Mouse (Mus musculus): Measurements from ENCODE around the gene Cib1.
A peak's percentile ranks its signal among the peaks of the same experiment; 100 is the strongest.

The Cib1 gene

DNA sequence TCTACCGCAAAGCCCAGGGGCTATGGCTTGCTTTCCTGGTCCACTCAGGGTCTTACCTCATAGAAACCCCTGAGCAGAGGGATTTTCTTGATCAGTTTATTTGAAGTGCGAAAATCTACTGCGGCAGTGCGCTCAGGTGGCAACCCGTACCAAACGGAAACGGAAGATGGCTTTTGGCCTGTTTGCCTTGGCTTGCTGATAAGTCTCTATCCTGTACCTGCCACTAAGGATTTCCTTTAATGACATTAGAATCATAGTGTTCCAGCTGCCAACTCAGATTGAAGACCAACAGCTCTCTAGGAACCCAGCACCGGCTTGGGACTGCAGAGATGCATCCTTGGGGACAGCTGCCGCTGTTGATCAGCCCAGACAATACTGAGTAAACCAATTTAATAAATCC, 1.2 kb upstream of the Cib1 start:
- DNase-seq (ENCODE audit: low spot score in 2 of 2) = no peak

DNA sequence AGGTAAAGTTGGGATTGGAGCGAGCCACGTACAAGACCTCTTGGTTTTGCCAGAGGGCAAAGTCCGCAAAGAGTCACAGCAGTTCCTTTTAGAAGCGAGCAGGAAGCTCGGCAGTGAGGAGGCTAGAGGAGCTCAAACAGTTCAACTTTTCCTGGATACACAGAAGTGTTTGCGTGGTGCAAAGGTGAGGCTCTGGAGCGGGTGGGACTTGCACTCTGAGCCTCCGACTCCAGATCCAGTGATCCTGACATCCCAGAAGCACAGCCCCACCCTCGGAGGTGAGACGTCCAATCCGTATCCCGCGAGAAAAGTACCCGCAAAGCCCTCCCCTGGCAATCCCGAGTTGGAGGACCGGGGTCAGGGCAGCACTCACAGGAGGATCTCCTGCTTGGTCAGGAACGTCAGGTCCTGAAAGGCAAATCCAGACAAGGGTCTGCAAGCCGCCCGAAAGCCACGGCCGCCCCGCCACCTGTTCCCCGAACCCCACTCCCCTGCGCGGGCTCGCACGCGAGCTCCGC, 583 bp downstream of the Cib1 start:
- DNase-seq (ENCODE audit: low spot score in 2 of 2) = peak in 1 of 2 experiments; percentile 20

DNA sequence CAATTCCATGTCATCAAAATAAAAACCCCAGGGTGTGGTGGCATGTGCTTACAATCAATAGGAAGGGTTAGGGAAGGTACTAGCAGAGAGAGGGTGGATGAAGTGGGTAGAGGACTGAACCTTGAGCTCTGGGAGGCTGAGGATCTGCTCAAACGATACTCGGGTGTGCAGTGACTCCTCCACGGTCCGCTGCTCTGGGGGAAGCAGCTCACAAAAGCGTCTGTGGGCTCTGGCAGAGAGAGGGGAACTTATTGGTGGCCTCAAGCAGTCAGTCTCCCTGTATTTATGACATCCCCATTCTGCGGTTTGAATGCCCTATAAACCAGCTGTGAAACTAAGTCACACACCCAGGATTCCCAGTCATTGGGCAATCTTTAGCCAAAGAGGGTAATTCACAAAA, 2.4 kb downstream of the Cib1 start:
- no peak for DNase-seq (ENCODE audit: low spot score in 2 of 2)

DNA sequence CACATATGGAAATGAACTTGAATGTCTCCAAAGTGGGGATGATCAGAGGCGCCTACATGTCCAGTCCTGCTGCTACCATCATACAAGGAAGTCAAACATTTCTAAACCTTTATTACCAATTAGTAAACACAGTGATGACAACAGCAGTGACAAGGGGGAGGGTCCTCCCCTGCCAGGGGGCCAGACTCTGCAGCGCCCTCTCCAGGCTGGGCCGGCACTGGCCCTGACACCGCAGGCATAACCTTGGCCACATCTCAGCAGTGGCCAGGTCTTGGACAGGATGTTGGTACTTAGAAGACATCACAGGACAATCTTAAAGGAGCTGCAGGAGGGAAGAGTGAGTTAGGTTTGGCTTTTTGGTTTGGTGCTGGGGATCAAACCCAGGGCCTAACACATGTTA, 5.5 kb downstream of the Cib1 start:
- no peak for DNase-seq (ENCODE audit: low spot score in 2 of 2)

DNA sequence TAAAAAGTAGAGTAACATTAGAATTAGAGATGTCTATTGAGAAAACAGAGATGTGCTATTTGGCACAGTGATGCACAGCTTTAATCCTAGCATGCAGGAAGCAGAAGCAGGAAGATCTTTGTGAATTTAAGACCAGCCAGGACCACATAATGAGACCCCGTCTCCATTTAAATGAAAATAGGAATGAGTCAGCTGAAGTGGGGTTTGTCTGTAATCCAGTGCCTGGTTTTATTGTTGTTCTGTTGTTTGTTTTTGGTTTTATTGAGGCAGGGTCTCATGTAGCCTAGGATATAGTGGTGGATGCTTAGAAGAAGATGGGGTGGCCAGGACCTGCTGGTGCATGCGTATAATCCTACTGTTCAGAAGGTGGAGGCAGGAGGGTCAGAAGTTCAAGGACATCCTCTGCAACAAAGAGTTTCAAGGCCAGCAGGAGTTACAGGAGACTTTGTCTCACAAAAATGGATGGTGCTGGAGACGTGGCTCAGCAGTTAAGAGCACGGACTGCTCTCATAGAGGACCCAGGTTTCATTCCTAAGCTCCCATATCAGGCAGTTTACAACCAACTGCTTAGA, 11.3 kb downstream of the Cib1 start:
- no peak for DNase-seq (ENCODE audit: low spot score in 2 of 2)

DNA sequence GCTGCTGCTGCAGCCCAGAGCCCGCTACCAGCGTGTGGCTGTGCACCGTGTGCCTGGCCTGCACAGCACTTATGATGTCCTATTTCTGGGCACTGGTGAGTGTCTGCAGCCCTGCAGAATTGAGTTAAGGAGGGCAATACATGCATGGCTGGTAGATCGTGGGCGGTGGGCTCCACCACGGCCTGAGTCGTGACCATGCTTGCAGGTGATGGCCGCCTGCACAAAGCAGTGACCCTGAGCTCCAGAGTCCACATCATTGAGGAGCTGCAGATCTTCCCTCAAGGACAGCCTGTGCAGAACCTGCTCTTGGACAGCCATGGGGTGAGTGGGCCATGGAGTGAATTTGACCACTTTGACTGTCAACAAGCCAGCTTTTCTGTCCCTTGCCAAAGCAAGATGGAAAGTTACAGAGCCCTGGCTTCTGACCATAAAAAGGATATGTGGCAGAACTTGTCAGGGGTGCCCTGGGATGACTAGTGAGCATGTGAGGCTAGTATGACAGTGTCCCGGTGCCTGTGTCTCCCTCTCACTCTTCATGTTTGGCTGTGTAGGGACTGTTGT, 12.3 kb downstream of the Cib1 start:
- no peak for DNase-seq (ENCODE audit: low spot score in 2 of 2)

DNA sequence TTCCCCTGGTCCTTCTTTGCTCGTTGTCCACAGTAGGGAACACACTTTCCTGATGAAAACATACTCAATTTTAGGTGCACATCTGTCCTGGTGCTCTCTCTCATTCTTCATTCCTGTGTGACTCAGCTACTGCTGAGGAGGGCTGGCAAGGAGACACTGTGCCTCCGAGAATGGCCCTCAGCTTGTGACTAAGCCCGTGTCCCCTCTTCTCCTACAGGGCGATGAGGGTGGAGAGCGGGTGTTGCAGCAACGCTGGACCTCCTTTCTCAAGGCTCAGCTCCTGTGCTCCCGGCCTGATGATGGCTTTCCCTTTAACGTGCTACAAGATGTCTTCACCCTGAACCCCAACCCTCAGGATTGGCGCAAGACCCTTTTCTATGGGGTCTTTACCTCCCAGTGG, 13.9 kb downstream of the Cib1 start:
- no peak for DNase-seq (ENCODE audit: low spot score in 2 of 2)

DNA sequence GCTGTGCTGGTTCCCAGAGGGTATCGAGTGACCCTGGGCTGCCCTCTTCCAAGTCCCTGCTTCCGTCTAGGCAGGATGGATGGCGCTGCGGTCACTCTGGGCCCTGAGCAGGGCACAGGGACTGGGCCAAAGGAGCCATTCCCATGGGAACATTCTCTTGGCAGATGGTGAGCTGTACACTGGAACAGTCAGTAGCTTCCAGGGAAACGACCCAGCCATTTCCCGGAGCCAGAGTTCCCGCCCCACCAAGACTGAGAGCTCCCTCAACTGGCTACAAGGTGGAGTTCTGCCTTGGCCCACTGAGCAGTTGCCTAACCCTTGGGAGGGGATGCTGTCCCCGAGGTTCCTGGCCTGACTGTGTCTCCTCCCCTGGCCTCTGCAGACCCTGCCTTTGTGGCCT, 16.0 kb downstream of the Cib1 start:
- DNase-seq (ENCODE audit: low spot score in 2 of 2) = peak; percentile 29 to 41

DNA sequence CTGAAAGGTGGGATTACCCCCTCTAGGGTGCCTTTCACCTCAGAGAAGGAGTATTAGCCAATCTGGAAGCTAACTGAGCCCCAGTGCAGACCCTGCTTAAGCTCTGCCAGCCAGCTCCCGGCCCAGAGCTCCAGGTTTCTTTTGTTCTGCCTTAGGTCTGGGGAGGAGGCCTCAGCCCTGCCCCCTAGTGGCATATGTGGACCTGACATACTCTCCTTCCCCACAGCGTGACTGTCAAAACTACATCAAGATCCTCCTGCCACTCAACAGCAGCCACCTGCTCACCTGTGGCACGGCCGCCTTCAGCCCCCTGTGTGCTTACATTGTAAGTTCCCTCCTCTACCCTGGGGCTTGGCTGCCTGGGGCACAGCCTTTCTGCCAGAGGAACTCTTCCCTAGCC, 17.2 kb downstream of the Cib1 start:
- DNase-seq (ENCODE audit: low spot score in 2 of 2) = peak; percentile 71 to 74

DNA sequence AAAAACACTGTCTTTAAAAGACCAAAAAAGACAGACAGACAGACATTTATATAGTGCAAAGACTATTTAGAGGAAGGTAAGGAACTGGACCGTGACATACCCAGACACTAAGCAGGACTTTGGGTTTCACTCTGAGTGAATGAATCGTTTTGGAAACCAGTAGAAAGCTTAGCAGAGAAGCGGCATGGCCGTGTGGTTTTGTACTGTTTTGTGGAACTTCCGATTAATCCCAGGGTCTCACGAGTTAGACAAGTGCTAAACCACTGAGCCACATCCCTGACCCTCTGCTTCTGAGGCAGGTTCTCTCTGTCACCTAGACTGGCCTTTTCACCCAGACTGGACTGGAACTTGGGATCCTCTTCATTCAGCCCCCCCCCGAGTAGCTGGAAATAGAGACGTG, 18.2 kb downstream of the Cib1 start:
- DNase-seq (ENCODE audit: low spot score in 2 of 2) = no peak

DNA sequence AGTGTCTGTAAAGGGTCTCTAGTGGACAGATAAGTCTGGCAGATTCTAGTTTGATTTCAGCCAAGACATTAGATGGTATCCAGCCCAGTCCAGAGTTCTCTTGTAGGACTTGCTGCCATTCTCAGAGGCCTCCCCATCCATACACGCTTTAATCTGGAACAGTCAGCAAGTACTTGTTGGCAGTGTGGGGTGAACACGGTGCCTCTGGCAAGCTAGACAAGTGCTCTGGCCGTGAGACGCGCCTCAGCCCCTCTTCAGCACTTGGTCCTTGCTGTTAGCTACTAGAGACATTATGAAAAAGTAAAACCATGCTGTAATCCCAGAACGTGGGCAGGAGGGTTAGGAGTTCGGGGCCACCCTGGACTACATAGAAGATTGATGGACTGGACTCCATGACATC, 19.0 kb downstream of the Cib1 start:
- DNase-seq (ENCODE audit: low spot score in 2 of 2) = no peak

DNA sequence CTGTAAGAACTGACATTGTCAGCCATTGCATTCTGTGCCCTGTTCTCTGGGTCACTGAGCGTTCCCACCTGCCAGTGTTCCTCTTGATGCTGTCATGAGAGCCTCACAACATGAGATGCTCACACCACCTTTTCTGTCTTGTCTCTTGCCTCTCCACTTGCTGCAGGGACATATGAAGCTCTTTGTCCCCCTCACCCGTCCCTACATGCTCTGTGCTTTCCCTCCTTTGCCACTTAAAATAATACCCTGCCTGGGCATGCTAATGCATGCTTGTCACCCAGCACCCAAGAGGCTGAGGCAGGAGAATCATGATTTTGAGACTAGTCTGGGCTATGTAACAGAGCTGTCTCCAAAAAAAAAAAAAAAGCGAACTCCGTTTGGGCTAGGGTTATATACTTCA, 21.6 kb downstream of the Cib1 start:
- no peak for DNase-seq (ENCODE audit: low spot score in 2 of 2)

DNA sequence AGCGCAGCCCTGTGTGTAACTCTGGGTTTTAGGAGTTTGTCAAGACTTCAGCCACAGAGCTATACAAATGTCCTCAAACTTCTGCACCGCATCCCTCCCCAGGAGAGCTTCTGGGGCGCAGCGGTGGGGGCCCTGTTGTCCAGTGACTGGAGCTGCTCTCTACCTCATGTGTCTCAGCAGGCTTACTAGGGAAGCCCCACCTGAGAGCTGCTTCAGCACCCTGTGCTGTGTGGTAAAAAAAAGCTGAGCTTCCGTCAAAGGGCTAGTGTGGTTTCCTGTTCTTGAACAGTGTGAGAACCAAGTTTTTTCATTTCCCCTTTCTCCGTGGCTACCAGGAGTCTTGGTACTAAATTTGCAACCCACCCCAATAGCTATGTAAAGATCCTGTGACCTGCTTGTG, 22.9 kb downstream of the Cib1 start:
- no peak for DNase-seq (ENCODE audit: low spot score in 2 of 2)

DNA sequence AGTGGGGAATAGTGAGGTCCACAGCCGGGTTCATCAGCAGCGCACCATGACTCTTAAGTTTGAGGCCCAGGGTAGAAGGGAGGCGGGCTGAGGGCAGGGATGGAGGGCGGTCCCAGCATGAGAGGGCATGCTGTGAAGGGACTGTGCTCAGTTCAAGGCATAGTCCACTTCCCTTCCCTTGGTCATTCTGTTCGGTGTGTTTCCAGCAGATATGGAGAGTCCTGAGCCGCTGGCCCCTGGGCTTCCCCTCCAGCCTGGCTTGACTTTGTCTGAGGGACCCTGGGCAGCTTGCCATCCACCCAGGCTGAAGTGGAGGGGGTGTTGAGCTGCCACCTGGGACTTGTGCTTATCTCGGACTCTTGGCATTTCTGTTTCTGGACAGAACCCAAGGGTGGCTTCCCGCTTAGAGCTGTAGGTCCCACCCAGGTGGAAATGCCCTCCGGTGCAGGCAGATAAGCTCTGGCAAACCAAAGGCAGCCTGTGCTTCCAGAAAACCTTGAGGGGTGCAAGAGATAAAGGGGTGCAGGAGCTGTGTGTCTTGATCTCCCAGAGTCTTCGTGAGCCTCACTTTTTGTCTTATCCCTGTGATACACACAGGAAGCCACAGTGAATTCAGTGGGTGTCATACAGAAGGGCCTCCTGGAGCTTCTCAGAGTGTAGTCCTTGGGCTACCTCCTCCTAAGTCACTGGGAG, 23.7 kb downstream of the Cib1 start:
- no peak for DNase-seq (ENCODE audit: low spot score in 2 of 2)

DNA sequence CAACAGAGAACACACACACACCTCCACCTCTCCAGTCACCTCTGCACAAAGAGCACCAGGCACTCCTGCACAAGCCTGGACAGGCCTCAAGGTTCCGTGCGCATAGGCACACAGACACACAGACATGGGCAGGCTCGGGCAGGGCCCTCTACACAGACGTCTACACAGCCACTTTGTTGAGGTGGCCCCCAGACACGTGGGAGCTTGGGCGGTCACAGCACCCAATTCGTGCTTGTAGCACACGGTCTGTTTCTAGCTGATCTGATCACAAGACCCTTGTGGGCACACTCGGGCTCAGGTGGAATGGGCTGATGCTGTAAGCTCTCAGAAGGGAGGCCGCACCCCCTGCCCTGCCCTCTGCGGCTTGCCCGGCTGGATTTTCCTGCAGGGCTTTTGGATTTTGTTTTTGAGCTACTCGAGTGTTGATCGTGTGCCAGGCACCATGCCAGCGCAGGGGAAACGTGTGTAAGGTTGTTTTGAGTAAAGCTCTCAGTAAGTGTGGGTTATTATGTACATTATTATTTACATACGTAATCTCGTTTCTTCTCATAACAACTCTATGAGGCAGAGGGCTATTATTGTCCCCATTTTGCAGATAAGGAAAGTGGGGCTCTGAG, 24.5 kb downstream of the Cib1 start:
- DNase-seq (ENCODE audit: low spot score in 2 of 2) = no peak

DNA sequence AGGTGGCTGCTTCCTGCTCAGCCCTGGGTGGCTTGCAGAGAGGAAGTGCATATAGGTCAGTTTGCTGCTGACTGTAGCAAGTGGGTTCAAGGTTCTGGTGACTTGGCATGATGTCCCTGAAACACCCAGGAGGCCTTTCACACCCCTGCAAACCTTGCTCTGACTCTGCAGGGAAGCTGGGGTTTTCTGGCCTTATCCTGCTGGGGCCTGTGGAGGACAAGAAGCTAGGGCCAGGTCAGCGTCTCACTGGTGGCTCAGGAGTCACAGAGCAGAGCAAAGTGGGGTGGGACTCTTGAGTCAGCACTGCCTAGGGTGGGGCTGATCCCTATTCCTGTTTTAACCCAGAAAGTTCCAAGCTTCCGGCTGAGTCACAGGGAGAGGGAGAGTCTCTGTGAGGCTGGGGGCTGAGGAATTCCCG, 25.3 kb downstream of the Cib1 start:
- DNase-seq (ENCODE audit: low spot score in 2 of 2) = no peak

DNA sequence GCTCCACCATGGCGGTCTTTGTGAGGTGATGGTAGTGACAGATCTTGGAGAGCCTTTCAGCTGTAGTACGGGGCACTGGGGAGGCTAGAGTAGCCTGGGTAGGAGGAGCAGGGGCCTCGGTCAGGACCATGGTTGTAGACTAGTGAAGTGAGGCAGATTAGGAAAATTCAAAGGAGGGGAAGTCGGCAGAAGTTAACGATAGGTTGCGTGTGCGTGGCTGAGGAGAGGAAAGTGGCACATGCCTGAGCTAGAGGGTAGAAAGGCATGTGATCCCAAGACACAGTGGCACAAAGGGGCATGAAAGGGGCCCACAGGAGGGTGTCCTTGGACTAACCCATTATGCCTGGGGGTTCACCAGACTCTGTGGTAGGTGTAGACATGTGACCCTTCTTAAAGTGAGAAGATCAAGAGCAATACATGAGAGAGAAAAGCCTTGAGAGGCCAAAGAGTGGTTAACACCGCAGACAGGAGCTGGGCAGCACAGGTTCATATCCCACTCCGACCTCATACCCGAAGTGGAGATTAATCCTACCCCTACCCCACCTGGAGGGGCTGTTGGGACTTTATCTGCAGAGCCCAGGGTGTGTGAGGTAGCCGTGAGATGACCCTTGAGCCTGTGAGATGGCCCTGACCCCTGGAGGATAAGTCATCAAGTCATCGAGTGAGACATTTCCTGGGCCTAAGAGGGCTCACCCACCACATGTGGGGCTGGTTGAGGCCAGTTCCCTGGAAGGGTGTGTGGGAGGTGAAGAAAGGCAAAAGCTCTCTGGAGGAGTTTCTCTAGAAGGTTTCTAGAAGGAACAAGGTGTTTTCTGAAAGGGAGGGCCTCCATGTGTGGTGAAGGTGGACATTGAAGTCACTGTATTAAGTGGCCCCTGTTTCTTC, 26.7 kb downstream of the Cib1 start:
- DNase-seq (ENCODE audit: low spot score in 2 of 2) = no peak

DNA sequence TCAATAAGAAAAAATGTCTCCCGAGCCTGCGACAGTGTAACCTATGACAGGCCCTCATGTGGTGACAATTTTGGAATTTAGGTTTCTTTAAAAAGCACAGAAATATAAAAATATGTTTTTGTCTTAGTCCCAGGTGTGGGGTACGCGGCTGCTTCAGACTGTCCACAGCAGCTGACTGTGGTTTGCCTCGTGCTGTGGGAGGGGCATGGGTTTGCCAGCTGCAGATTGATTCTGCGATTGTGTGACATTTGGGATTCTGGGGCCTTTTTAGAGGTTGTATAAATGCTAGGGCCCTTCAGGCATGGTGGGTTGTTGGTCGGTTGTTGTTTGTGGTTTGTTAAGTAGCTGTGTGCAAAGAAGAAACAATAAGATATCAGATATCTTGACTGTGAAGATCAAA, 27.7 kb downstream of the Cib1 start:
- no peak for DNase-seq (ENCODE audit: low spot score in 2 of 2)

DNA sequence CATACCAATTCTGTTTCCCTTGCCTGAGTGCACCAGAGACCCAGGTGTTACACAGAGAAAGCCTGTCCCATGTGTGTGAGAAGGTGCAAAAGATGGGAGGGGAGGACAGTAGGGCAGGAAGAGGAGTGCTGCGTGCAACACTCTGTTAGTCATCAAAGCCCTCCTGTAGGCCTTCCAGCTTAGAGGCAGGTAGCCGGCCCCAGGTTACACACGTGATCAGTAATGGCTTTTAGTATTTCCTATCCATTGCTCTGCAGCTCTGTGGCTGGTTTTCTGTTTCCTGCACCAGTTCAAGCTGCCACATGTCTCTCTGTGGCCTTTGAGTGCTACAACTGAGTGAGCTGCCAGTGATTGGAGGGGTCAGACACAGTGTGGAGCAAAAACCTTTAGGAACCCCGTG, 28.3 kb downstream of the Cib1 start:
- no peak for DNase-seq (ENCODE audit: low spot score in 2 of 2)

DNA sequence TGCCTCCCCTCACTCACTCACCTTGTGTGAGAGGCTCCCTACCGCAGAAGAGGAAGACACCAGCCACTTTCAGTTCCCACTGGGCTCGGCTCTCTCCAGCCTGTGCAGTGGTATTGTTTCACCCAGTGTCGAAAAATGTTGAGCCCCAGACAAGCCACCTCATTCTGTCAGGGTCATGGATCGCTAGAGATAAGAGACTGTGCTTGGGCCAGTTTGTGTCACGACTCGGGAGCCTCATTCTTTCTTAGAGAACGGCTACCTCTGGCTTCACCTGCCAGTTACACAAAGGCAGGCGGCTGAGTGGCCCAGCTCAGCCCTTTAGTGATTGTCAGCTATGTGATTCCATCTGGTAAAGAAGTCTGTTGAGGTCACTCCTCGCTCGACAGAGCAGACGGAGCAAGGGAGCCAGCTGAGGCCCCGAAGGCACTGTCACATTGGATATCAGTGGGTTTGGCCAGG, 28.9 kb downstream of the Cib1 start:
- no peak for DNase-seq (ENCODE audit: low spot score in 2 of 2)

DNA sequence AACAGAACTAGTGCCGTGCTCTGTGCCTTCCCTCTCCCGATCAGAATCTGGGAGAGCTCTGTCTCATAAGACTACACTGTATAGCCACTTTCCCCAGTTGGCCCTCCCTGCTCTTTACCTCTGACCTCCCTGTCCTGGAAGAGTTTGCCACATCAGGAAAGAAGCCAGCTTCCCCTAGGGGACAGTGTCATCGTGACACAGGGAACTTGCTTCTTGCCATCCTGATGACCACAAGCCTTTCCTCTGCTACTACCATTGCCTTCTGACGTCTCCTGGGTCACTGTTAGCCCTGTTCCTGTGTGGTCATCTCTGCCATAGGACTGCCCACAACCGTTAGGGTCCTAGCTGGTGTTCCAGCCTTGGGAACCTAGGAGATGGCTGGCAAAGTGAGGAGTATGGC, 29.7 kb downstream of the Cib1 start:
- DNase-seq (ENCODE audit: low spot score in 2 of 2) = no peak
